Mouse (Mus musculus): Measurements from ENCODE around the gene Dnttip1.
"Not testable (repeated sequence)": the region's sequence is repeated elsewhere in the genome, so short reads cannot be mapped to it uniquely, and the experiment has no call there.

Dnttip1 gene

DNA sequence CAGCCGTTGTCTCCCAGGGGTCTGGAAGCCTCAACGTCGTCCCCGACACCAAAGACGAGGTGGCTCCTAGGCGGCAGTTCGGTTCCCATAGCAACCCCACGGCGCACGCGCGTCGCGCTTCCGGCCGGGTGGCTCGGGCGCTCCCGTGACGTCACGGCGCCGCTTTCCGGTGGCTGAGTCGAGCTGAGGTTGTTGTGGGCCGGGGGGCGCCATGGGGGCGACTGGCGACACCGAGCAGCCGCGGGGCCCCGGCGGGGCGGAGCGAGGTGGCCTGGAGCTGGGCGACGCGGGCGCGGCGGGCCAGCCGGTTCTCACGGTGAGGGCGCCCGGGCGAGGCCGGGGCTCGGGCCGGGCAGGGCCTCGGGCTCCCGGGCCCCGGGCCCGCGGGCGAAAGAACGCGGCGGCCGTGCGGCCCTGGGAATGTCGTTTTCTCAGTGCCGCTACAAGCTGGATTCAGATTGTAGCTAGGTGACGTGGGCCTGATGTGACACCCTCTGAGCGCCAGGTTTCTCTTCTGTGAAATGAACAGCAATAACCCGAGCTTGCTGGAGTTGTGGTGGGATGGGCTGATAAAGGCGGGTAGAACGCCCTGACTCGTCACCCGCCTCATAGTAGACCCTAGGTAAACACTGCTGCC lies at the start of gene Dnttip1, which contains the start of gene Wfdc3:
Dnttip1 (plus strand) TSS at position 141 of the 637 bp plus-strand sequence.
Wfdc3 (minus strand) TSS at position 89 of the 637 bp plus-strand sequence.
- peak; percentile 97 for DNase-seq

DNA sequence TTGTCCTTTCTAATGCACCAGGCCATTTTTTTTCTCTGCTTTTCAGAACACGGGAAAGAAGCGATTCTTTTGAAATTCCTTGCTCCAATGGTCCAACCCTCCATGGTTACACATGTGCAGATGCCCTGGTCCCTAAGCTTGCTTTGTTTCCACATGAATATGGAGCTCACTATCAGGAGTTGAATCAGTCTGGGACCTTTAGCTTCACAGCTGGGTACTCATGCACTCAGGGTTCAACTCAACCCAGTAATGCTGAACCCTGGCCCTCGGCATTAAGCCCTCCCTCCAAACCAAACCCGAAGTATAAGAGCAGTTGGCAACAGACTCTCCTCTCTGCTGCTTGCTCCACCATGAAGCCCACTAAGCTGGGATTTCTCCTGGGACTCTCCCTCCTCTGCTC lies 47.6 kb upstream of the Dnttip1 start, which contains the start of gene Spint4:
Spint4 (plus strand) TSS at position 301 of the 400 bp plus-strand sequence.
- no peak for DNase-seq

DNA sequence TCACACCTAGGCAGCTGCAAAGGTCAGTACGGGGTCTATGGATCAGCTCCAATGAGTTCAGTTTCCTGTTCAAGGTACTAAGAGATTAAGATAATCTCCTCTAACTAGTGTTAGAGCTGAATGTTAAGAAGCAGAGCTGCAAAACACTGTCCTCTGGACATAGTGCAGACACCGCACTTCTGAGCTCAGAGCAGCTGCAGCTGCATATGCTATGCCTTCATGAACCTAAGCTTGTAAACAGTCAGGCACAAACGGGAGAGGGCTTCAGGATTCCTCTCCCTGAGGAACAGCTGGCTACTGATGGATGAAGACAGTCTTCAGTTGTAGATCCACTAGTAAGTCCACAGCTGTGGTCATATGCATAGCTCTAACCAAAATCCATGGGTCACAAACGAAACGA lies 44.8 kb upstream of the Dnttip1 start:
- DNase-seq: no peak

DNA sequence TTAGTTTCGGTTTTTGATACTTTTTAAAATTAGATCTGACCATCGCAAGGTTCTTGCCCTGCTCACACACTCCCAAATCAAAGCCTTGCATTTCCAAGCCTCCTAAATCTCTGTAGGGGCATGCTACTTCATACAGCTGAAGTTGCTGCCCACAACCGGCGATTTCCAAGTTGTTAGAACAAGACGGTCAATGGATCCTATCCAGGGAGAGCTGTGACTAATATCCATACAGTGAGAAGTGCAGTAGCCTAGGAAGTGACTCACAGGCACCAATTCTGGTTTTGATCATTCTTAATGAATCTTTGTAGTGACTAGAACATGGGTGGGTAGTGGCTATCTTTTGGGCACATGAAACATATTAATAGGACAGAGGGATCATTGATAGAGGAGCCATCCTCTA lies 44.0 kb upstream of the Dnttip1 start:
- DNase-seq: no peak

DNA sequence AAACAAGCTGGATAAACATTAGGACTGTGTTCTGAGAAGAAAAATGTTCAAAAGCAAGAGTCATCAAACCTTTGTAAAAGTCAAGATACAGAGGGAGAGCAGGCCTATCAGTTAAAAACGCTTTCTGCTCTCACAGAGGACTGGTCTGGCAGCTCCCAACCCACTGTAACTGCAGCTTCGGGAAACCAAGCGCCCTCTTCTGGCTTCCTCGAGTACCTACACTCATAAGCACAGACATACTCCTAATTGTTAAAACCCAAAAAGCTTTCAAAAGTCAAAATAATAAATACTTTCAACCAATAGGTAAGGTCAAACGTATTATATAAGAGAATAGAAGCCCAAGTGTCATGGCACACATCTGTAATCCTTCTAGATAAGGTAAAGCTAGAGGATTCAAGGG lies 41.5 kb upstream of the Dnttip1 start:
- DNase-seq: no peak

DNA sequence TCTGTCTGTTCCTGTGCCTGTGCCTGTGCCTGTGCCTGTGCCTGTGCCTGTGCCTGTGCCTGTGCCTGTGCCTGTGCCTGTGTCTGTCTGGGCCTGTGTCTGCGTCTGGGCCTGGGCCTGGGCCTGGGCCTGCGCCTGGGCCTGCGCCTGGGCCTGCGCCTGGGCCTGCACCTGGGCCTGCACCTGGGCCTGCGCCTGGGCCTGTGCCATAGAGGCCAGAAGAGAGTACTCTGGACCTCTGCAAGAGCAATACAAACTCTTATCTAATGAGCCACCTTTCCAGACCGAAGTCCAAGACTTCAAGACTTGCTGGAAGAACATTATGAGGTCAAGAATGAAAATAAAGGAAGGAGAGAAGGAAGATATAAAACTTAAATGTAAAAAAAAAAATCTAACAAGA lies 40.5 kb upstream of the Dnttip1 start:
- no peak for DNase-seq

DNA sequence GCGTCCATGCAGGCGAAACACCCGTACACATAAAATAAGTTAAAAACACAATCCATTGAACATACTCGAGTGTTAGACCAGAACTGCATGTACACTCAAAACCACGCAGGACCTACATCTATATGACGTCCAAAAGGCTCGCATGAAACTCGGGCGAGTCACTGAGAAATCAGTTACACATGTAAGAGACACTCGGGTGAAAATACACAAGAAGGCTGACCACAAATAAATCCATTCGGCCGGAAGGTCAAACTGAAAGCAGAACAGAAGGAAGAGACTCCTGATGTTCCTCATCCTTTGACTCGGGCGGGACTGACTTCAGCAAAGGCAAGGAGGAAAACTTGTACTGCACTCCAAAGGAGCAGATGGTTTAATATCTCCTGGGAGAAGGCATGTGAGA lies 39.8 kb upstream of the Dnttip1 start:
- no peak for DNase-seq

DNA sequence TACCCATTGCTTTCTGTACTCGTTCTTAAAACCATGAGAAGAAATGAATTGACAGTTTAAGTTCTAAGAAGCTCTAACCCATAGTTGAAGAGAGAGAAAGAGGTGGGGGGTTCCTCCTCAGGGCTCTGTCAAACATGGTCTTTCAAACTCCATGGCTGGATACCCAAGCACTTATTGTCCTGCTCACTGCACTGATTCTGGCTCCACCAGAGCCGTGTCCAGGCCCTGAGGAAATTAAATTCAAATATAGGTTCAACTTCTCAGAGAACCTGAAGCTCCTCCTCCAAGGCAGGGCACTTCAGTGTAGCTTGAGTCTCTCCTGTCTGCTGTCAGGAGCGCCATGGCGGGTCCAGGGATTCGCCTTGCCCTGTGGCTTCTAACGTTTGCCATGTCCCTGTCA lies 30.8 kb upstream of the Dnttip1 start, which contains the start of gene Spint5:
Spint5 (plus strand) TSS at position 301 of the 400 bp plus-strand sequence.
- DNase-seq: no peak

DNA sequence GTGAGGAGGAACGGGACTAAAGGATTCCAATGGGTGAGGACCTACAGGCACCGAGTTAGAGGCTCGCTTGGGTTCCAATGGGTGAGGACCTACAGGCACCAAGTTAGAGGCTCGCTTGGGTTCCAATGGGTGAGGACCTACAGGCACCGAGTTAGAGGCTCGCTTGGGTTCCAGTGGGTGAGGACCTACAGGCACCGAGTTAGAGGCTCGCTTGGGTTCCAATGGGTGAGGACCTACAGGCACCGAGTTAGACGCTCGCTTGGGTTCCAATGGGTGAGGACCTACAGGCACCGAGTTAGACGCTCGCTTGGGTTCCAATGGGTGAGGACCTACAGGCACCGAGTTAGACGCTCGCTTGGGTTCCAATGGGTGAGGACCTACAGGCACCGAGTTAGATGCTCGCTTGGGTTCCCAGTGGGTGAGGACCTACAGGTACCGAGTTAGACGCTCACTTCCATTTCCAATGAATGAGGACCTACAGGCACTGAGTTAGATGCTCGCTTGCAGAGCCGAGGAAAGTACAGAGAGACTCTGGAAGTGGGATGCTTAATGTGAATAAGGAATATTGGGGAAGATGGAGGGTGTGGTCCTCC lies 29.5 kb upstream of the Dnttip1 start:
- not testable (repeated sequence) for DNase-seq

DNA sequence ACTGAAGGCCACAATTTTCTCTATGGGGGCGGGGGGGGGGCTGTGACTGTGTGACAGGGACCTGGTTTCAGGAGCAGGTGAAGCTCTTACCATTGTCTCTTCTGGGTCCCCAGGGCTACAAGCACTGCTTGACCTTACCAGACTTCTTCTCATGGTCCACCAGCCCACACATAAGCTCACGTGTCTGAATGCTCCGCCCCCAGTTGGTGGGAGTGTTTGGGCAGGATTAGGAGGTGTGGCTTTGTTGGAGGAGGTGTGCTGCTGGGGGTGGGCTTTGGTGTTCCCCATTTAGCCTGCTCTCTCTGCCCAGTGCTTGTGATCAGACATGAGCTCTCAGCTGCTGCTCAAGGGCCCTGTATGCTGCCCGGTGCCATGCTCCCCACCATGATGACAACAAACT lies 22.5 kb upstream of the Dnttip1 start:
- DNase-seq: no peak

DNA sequence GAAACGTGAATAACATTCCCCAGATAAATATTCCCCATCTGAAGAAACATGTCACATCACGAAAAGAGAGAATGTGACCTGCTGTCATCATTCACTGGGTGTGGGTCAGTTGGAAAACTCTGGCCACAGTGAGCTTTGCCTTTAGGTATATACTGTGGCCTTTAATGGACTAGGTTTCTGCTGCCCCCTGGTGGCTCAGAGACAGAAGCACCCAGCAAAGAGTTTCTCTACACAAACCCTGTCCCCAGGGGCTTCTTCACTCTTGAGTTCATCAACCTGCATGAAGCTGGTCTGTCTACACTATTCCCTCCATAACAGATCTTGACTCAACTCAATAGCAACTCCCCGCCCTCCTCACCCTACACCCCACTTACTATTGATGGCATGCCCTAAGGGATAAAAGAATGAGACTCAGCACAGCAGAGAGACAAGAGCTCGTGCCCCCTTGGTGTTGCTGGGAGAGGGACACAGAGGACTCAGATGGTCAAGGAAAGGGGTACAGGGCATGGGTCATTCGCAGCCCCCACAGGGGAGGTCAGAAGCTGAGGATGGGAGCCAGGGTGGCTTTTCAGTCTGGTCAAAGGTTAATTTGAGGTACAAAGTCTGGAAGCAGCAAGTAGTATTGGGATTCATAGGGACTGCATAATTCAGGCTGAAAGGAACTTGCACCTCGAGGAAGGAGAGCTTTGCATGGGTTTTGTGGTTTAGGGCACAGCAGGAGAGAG lies 19.7 kb upstream of the Dnttip1 start:
- peak; percentile 82 to 85 for DNase-seq

DNA sequence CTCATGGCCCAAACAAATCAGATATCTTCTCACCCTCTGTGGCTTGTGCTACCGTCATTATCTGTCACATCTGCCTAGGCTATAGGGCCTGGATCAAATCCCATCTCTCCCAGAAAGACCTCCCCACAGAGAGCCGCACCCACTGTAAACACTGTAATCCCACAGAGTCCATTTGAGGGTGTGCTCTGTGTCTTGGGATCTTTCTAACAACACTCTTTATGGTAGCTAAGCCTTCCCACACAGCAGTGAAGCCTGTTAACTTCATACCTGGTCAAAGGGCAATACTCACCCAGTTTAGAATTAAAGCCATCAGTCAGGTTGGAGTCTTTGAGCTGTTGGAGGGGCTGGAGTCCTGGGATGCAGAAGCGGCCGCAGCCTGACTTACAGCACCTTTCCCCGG lies 14.1 kb upstream of the Dnttip1 start:
- DNase-seq: no peak

DNA sequence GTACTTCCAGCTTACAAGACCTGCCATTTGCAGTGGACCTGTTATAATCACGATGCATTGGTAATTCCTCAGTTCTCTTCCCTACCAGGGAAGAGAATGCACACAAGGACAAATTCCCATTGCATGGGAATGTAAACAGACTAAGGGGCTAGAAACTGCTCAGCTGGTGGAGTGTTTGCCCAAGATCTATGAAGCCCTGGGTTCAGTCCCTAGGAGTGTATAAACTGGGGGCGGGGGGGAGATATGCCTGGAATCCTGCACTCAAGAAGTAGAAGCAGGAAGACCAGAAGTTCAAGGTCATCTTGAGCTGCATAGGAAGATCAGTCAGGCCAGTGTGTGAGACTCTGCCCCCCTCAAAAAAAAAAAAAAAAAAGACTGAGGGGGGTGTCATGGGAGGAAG lies 12.5 kb upstream of the Dnttip1 start:
- no peak for DNase-seq

DNA sequence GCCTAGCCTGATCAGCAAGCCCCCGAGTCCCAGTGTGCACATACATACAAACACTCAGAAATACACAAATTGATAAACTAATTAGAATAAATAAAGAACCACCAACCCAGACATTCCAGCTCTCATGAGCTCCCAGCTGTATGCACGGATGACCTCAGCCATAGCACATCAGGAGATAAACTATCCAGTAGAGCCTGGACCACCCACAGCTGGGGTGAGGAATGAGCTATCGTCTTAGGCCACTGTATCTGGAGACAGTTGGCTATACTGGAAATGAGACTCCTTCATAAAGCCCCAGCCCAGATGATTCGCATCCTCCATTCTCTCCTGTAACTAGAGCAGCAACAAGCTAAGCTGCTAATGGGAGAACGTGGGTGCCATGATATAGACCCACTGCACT lies 10.9 kb upstream of the Dnttip1 start:
- no peak for DNase-seq

DNA sequence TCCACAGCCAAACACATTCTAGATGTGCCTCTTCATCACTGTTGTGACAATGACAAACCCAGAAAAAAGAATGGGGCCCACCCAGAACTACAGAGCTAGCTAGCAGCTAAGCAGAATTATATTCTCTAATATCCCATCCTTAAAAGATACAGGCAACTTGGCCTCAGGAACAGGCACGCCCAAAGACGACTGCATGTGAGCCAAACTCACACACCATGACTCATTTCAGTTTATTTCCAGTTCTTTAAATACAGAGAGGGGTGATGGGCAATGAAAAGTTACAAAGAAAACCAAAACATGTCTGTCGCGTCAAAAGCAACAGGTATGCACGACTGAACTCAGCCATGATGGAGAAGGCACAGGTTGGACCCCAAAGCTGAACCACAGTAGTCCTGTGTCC lies 10.3 kb upstream of the Dnttip1 start:
- DNase-seq: no peak

DNA sequence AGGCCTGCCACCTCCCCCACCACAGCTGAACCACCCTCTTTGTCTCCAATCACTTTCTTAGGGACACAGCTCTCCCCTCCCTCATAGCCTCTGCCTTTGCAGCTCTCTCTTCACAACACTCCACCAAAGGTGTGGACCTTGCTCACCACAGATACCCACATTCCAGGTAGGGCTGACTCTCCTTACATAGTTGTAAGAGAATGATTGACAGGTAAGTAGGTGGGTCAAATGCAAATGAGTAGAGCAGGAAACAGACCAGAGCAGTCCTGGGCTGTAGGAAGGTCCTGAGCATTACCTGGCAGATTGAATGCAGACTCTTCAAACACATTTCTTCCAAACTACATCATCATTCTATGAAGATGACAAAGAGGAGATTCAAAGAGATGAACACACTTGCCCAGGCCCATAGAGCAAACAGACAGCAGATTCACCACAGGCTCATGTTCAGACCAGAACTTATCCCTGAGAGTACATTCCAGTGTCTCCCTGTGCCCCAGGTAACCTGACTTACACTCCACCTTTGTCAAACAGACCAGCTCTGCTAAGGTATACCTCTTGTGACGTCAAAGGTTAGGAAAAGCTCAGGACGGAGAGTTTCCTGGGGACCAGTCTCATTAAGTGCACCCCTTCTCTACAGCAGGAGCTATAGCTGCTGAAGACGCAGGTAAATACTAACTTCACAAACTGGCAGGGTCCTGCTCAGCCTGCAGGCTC lies 8.2 kb upstream of the Dnttip1 start:
- DNase-seq: no peak

DNA sequence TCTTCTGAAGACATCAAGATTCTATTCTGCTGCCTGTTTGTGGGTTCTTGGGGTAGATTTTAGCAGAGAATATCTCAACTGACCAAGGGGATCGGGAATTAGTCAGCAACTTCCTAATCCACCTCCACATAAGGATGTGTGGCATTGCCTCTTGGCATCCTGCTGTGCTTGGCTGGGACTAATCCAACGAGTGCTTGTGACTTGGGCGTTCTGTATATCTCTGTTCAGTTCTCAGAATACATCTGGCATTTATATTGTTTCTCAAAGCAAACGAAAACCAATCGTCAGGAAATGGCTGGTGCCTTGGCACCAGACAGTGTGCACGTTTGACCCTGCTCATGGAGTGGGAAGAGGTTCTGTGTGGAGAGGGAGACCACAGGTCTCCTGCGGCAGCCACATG lies 5.9 kb upstream of the Dnttip1 start:
- DNase-seq: no peak

DNA sequence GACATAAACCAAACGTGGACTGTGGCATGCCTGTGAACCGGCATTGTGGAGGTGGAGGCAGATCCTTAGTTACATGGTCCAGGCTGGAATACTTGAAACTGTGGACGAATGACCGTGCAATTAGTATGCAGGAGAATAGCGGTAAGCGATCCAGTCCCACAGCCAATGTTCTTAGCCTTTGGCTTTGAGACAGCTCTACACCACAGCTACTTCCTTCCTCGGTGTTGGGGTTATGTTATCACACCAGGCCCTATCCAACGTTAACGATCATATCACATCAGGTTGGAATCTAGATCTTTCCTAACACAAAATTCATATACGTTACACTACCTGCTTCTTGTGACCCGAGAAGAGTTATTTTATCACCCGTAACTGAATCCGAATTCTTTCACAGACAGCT lies 796 bp upstream of the Dnttip1 start:
- no peak for DNase-seq

DNA sequence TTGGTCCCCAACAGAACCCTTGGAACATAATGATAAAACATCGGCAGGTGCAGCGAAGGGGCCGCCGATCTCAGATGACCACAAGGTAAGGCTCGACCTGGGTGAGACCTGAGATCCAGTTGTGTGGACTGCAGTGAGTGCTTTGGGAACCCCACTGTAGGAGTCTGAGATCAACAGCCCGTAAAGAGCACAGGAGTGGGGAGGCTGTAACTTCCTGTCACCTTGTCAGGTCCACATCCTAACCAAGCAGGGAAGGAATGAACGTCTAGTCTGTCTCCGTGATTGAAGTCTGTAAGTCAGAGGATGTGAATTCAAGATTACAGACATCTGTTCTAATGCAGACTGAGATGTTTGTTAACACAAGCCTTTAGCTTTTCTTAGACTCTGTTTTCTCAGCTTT lies 910 bp downstream of the Dnttip1 start:
- DNase-seq: no peak

DNA sequence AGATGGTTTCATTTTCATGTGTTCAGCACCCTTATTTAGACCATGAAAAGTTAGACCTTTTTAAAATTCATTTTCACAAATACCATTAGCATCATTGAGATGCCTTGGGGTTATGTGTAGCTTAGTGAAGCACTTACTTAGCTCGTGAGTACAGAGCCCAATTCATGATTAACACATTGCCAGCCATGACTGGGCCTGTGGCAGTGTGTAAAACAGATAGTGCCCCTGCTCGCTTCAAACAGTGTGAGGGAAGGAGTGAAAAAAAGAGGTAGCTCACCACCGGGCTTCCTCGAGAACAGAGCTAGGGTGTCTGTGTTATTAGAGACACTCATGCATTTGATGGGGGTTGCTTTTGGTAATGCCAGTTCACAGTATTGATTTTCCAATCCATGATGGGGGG lies 2.4 kb downstream of the Dnttip1 start:
- DNase-seq: no peak

DNA sequence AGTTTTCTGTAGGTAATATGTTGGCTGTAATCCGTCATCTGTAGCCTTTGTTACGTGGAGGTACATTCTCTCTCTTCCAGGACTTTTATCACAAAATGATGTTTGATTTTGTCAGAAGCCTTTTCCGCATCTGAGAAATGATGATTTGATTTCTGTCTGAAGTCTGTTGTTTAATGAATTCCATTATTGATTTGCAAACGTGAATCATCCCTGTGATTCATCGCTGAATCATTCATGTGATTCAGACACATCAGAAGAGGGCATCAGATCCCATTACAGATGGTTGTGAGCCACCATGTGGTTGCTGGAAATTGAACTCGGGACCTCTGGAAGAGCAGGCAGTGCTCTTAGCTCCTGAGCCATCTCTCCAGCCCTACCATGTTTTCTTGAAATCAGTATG lies 3.2 kb downstream of the Dnttip1 start:
- DNase-seq: no peak

DNA sequence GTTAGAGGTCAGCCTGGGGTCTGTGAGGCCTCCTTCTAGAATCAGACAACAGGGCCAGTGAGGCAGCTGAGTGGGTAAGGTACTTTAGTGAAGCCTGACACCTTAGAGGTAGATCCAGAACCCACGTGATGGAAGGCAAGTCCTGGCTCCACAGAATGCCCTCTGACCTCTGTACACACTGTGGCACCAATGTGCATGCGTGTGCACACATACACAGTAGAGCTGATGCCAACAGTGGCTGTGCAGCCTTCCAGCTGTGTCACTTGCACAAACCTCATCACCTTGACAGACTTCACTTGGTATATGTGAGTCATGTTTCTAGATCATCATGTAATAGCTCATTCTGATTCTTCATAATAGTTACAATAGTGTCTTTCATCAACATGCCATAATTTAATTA lies 6.7 kb downstream of the Dnttip1 start:
- no peak for DNase-seq

DNA sequence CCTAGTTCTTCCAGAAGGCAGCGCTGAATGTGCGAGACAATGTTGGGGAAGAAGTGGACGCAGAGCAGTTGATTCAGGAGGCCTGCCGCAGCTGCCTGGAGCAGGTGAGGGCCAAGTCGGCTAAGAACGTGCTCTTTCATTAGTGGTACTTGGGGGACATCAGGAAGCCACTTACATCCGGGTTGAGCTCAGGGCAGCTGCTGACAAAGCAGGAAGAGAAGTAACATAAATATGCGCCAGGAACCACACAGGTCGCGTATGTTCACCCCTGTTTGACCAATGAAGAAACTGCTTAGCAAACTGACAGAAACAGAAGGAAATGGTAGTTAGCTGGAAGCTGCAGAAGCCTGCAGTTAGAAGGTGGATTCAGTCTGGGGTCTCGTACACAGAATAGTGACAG lies 8.3 kb downstream of the Dnttip1 start:
- DNase-seq: no peak

DNA sequence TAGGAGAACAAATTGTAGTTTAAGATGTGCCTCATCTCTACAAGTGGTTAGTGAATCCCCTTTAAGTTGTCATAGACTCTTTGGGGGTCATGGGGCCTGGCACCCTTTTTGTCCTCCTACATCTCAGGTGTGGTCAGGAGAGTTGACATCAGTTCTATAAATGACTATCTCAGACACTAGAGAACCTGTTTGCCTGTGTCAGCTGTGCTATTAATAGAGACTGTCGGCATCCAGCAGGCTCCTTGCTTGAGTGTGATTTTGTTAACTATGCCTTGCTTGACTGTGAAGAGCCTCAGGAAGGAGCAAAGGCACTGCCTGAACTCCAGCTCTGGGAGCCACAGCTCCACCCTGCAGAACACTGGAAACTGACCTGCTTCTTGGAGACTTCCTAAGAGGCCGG lies 9.0 kb downstream of the Dnttip1 start:
- no peak for DNase-seq

Data from cerebellum, postnatal 10 days (tissue).